Mouse (Mus musculus): ENCODE measurements around the gene Homer3. TPM values are rescaled to one million over a fixed set of nuclear protein-coding genes. Genes with fewer than 3 reads are reported as not detected.
A peak's percentile ranks its signal among the peaks of the same experiment; 100 is the strongest.

Homer3 gene
- polyA plus RNA-seq, 1 experiment from 2014 or later: 50.0 TPM

DNA sequence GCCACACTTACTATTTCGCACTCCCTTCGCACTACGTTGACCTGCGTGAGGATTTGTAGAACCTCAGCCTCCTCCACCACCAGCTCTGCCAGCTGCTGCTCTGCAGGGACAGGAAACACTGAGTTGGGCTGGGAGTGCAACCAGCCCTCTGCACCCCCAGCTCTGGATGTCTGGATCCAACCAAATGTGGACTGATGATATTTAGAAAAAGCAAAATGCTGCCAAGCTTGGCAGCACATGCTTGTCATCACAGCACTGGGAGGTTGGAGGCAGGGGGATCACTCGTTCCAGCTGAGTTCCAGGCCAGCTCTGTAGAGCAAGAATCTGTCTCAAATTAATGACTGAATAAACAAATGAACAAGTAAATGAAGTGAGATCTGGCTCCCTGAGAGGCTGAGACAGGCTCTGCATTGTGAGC is 11.4 kb downstream of the Homer3 start:
- Histone ChIP-seq H3K9me3 (replicated peaks; ENCODE audit: low read length) (no peaks in the 10 kb centered on the region), H3K4me3 (replicated peaks; ENCODE audit: low read depth, low read length) (no peak overlapping the region), H3K4me1 (replicated peaks; ENCODE audit: insufficient read depth, low read length) (no peaks in the 10 kb centered on the region), H3K4me2 (ENCODE audit: low read length) (no peak overlapping the region), H3K27ac (no peak overlapping the region), H3K9ac (ENCODE audit: low read depth, low read length) (no peak overlapping the region), H3K27me3 (ENCODE audit: insufficient read depth, low read length) (no peaks in the 10 kb centered on the region), H3K36me3 (ENCODE audit: insufficient read depth, low read length) (peaks cover 62% of the 10 kb centered on the region)
- WGBS: 44% methylated on average over 5 of the region's 5 CpGs
- DNase-seq (ENCODE audit: low spot score) (no peak), ATAC-seq (replicated peaks; ENCODE audit: low FRiP score, low read depth) (no peak)
- TF ChIP-seq CTCF (IDR thresholded peaks at IDR 0.05; ENCODE audit: low read depth): no peak

DNA sequence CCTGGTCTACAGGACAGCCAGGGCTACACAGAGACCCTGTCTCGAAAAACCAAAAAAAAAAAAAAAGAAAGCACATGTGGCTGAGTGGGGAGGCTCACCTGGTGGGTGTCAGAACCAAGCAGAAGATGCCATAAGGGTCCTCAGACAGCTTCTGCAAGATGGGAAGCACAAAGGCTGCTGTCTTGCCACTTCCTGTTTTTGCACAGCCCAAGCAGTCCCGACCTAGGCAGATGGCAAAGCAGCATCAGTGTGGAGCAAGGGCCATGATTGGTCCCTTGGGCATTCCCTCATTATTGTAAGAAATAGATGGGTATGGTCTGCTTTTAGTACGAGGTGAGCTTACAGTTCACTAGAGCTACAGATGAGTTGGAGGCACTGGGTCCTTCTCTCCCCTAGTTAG is 18.3 kb downstream of the Homer3 start:
- peaks cover 17% of the 10 kb centered on the region; the same call in 1 of the 2 replicates for H3K4me1 ChIP-seq (replicated peaks; ENCODE audit: insufficient read depth, low read length)
- 76% methylated on average over 3 of the region's 3 CpGs for WGBS
- no peak for ATAC-seq (replicated peaks; ENCODE audit: low FRiP score, low read depth)

DNA sequence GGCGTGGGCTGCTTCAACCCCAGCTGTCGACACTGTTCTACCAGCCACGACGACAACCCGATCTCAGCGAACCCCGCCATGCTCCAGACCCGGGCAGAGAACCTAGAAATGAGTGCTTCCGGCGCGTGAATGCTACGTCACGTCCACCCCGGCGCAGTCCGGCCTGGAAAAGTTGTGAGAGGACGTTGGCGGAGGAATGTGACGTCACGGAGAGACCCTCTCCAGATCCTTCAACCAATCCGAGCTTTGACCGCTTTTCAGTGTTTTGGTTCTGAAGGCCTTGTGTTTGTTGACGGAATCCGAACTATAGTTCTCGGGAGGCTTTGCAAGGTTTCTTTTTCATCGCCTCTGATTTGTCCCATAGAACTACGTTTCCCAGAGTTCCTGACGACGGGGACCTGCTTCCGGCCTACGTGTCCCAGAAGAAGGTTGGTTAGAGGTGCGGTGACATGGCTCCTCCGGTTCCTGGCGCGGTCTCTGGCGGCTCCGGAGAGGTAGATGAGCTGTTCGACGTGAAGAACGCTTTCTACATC is 19.8 kb downstream of the Homer3 start, which contains the start of the genes Ddx49 and Cope:
Gene Ddx49, minus strand, starts transcription at position 132 of the 533 bp plus-strand sequence.
Gene Cope, plus strand, starts transcription at position 161 of the 533 bp plus-strand sequence.
- Histone ChIP-seq H3K9me3 (replicated peaks; ENCODE audit: low read length) (no peaks in the 10 kb centered on the region), H3K4me2 (ENCODE audit: low read length) (peak within 1 kb of the TSS; percentile 92), H3K27ac (peak within 1 kb of the TSS; percentile 73), H3K27me3 (ENCODE audit: insufficient read depth, low read length) (no peaks in the 10 kb centered on the region), H3K36me3 (ENCODE audit: insufficient read depth, low read length) (peaks cover 33% of the 10 kb centered on the region), H3K9ac (ENCODE audit: low read depth, low read length) (peak within 1 kb of the TSS; percentile 86), H3K4me1 (replicated peaks; ENCODE audit: insufficient read depth, low read length) (peaks cover 17% of the 10 kb centered on the region; the same call in 1 of the 2 replicates), H3K4me3 (replicated peaks; ENCODE audit: low read depth, low read length) (peak within 1 kb of the TSS; percentile 94)
- ATAC-seq (replicated peaks; ENCODE audit: low FRiP score, low read depth) (peak; percentile 85), DNase-seq (ENCODE audit: low spot score) (peak; percentile 93)
- no peak for TF ChIP-seq CTCF (IDR thresholded peaks at IDR 0.05; ENCODE audit: low read depth)
- under 1% methylated on average over 40 of the region's 40 CpGs for WGBS

More for the DNA sequence above, 18.3 kb downstream of the Homer3 start:
- peaks cover 36% of the 10 kb centered on the region for H3K36me3 ChIP-seq (ENCODE audit: insufficient read depth, low read length)
- no peak for TF ChIP-seq CTCF (IDR thresholded peaks at IDR 0.05; ENCODE audit: low read depth)
- H3K9me3 ChIP-seq (replicated peaks; ENCODE audit: low read length): no peaks in the 10 kb centered on the region
- no peak overlapping the region for H3K4me3 ChIP-seq (replicated peaks; ENCODE audit: low read depth, low read length)
- no peak for DNase-seq (ENCODE audit: low spot score)
- H3K27ac ChIP-seq: no peak overlapping the region
- H3K27me3 ChIP-seq (ENCODE audit: insufficient read depth, low read length): no peaks in the 10 kb centered on the region
- H3K9ac ChIP-seq (ENCODE audit: low read depth, low read length): no peak overlapping the region
- no peak overlapping the region for H3K4me2 ChIP-seq (ENCODE audit: low read length)

DNA sequence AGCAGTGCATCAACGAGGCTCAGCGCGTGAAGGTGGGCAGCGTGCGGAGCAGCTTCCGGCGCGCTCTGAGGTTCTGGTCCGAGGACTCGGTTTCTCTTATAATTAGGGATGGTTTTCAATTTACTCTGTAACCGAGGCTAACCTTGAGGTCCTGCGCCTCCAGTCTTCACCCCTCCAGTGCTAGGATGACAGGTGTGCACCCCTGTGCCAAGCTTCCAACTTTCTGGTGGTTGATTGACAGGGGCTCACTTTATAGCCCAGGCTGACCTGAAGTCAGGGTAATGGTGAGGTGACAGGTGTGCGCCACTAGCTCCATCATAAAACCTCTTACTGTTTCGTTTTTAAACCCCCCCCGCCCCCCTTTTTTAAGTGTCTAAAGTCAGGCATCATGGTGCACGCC is 20.3 kb downstream of the Homer3 start:
- peak overlapping the region; percentile 94 for H3K4me3 ChIP-seq (replicated peaks; ENCODE audit: low read depth, low read length)
- no peak for TF ChIP-seq CTCF (IDR thresholded peaks at IDR 0.05; ENCODE audit: low read depth)
- H3K4me2 ChIP-seq (ENCODE audit: low read length): peak overlapping the region; percentile 92
- H3K36me3 ChIP-seq (ENCODE audit: insufficient read depth, low read length): peaks cover 31% of the 10 kb centered on the region
- DNase-seq (ENCODE audit: low spot score) (no peak), ATAC-seq (replicated peaks; ENCODE audit: low FRiP score, low read depth) (peak; percentile 45)
- no peaks in the 10 kb centered on the region for H3K9me3 ChIP-seq (replicated peaks; ENCODE audit: low read length)
- peaks cover 17% of the 10 kb centered on the region; the same call in 1 of the 2 replicates for H3K4me1 ChIP-seq (replicated peaks; ENCODE audit: insufficient read depth, low read length)
- WGBS: 4% methylated on average over 16 of the region's 16 CpGs
- H3K27ac ChIP-seq: peak overlapping the region; percentile 73
- no peaks in the 10 kb centered on the region for H3K27me3 ChIP-seq (ENCODE audit: insufficient read depth, low read length)
- peak overlapping the region; percentile 86 for H3K9ac ChIP-seq (ENCODE audit: low read depth, low read length)

DNA sequence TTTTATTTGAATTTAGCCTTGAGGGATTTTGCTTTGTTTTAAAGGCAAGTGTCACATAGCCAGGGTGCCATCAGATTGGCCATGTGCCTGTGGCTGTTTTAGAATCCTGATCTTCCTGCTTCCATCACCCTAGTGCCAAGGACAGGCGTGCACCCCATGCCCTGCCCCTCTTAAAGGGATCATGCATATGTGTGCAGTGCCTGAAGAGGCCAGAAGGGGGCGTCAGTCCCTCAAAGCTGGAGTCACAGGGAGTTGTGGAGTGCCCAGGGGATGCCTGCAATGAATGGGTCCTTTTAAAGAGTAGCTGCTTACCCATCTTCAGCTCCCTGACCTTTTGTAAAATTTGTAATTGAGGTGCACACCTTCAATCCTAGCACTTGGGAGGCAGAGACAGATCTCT is 26.7 kb downstream of the Homer3 start:
- WGBS: 35% methylated on average over 2 of the region's 2 CpGs
- Histone ChIP-seq H3K4me2 (ENCODE audit: low read length) (no peak overlapping the region), H3K9ac (ENCODE audit: low read depth, low read length) (no peak overlapping the region), H3K4me1 (replicated peaks; ENCODE audit: insufficient read depth, low read length) (no peaks in the 10 kb centered on the region), H3K27ac (no peak overlapping the region), H3K4me3 (replicated peaks; ENCODE audit: low read depth, low read length) (no peak overlapping the region), H3K27me3 (ENCODE audit: insufficient read depth, low read length) (no peaks in the 10 kb centered on the region), H3K36me3 (ENCODE audit: insufficient read depth, low read length) (peaks cover 55% of the 10 kb centered on the region; the same call in 1 of the 2 replicates), H3K9me3 (replicated peaks; ENCODE audit: low read length) (no peaks in the 10 kb centered on the region)
- peak; percentile 63 for TF ChIP-seq CTCF (IDR thresholded peaks at IDR 0.05; ENCODE audit: low read depth)
- ATAC-seq (replicated peaks; ENCODE audit: low FRiP score, low read depth) (no peak), DNase-seq (ENCODE audit: low spot score) (no peak)

DNA sequence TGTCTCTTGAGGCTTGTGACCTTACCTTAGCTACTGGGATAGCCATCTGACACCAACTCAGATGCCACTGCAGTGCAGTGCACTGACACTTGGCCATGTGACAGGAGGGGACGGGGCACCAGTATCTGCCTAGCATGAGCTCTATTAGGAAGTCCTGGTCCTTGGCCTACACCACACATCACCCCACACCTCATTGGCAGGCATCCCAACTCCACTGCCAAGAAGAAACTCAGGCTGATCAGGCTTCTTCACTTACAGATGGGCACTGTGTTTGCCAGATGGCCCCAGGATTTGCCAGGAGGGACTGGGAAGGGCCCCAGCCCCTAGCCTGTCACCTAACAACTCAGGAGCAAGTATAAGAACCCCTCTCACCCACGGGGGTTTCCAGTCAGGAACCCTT is 30.8 kb downstream of the Homer3 start:
- no peak overlapping the region for H3K4me3 ChIP-seq (replicated peaks; ENCODE audit: low read depth, low read length)
- H3K36me3 ChIP-seq (ENCODE audit: insufficient read depth, low read length): peaks cover 32% of the 10 kb centered on the region; the same call in 1 of the 2 replicates
- no peak overlapping the region for H3K4me2 ChIP-seq (ENCODE audit: low read length)
- ATAC-seq (replicated peaks; ENCODE audit: low FRiP score, low read depth) (no peak), DNase-seq (ENCODE audit: low spot score) (no peak)
- 81% methylated on average over 2 of the region's 2 CpGs for WGBS
- H3K4me1 ChIP-seq (replicated peaks; ENCODE audit: insufficient read depth, low read length): peaks cover 20% of the 10 kb centered on the region
- H3K27ac ChIP-seq: no peak overlapping the region
- no peaks in the 10 kb centered on the region for H3K27me3 ChIP-seq (ENCODE audit: insufficient read depth, low read length)
- H3K9ac ChIP-seq (ENCODE audit: low read depth, low read length): no peak overlapping the region
- TF ChIP-seq CTCF (IDR thresholded peaks at IDR 0.05; ENCODE audit: low read depth): no peak
- H3K9me3 ChIP-seq (replicated peaks; ENCODE audit: low read length): no peaks in the 10 kb centered on the region

All from kidney, postnatal 0 days (tissue).